Mouse (Mus musculus) thymus, adult 2 months (tissue): ENCODE data around the gene Xirp1.

Experiments used
- CTCF ChIP-seq: fragments of 200-500 bp; IDR thresholded peaks from 2 replicates; pipeline ENCODE4 v1.5.1; 2012; ENCODE audit warnings: mild to moderate bottlenecking, control low read depth, low read length, moderate library complexity, borderline replicate concordance; ENCODE audit not compliant: control insufficient read depth, poor library complexity, insufficient read depth; ENCODE audit errors: extremely low read depth
- POLR2A ChIP-seq: fragments of 200-500 bp; IDR thresholded peaks from 2 replicates; pipeline ENCODE4 v1.6.1; 2012; ENCODE audit warnings: mild to moderate bottlenecking, low read length, control low read depth, moderate library complexity; ENCODE audit not compliant: control insufficient read depth, poor library complexity, insufficient read depth; ENCODE audit errors: extremely low read depth

DNA sequence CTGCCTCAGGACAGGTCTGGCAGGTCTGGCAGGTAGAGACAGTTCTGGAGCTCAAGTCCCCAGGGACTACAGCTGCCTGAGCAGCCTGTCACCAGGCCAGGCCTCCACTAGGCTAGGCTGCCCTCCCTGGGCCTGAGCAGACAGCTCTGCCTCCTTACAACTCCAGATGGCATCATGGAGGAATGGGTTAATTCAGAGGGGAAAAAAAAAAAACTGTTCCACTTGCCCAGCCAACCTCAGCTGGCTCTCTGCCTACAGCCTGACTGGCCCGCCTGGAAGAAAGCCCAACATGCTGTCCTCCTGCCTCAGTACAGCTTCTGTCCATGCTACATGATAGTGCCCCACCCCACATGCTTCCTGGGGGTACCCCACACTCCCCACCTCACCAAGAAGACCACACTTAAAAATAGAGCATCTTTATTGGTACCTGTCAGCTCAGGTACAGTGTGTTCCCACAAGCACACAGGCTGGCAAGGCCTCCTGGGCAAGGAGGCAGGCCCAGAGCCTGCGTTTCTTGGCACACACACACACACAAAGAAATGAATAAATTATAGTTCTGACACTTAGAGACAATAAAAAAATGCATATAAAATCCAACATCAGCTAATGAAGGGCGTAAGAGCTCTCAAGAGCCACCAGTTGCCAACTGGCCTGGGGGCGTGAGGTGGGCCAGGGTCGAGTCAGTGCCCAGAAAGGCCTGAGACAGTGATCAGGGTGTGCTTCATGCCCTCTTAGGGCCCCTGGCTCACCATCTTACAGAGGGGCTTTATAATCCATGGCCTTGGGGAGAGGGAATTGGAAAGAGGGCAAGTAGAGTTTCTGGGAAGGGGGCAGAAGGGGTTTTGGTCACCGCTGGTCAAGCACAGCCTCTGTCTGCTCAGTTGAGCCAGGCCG, 52.4 kb downstream of the Xirp1 start:
- no peak for TF ChIP-seq CTCF
- no peak for TF ChIP-seq POLR2A
